Mouse (Mus musculus) heart, adult 2 months (tissue): Measurements from ENCODE around the gene Prcc. TPM values are rescaled to one million over a fixed set of nuclear protein-coding genes. Genes with fewer than 3 reads are reported as not detected.
"Not testable (repeated sequence)": the region's sequence is repeated elsewhere in the genome, so short reads cannot be mapped to it uniquely, and the experiment has no call there.

Experiments used
- DNase-seq, 2 experiments: peaks; one replicate each; pipeline ENCODE4 v3.0.0; 2021
- H3K27ac ChIP-seq: fragments of 200-600 bp; 2 replicates; pipeline ENCODE4 v1.8.1; 2022
- H3K27me3 ChIP-seq: fragments of 200-500 bp; 2 replicates; pipeline ENCODE4 v1.6.1; 2012; ENCODE audit warnings: mild to moderate bottlenecking, low read length, inconsistent platforms, mixed read lengths; ENCODE audit not compliant: control insufficient read depth, insufficient read depth
- H3K36me3 ChIP-seq: fragments of 200-500 bp; 2 replicates; pipeline ENCODE4 v1.6.1; 2012; ENCODE audit warnings: low read length, inconsistent platforms; ENCODE audit not compliant: control insufficient read depth, insufficient read depth
- H3K4me1 ChIP-seq: fragments of 200-500 bp; 2 replicates; pipeline ENCODE4 v1.6.1; 2011; ENCODE audit warnings: low read length; ENCODE audit not compliant: control insufficient read depth, insufficient read depth
- H3K4me3 ChIP-seq: fragments of 200-600 bp; 2 replicates; pipeline ENCODE4 v1.8.1; 2022
- H3K79me2 ChIP-seq: fragments of 200-500 bp; replicated peaks from 2 replicates; pipeline ENCODE4 v1.6.1; 2012; ENCODE audit warnings: mild to moderate bottlenecking, inconsistent platforms, low read length, moderate library complexity, mixed read lengths; ENCODE audit not compliant: control insufficient read depth, insufficient read depth
- H3K9ac ChIP-seq: fragments of 200-500 bp; 2 replicates; pipeline ENCODE4 v1.6.1; 2012; ENCODE audit warnings: low read depth, mild to moderate bottlenecking, control low read depth, inconsistent platforms, low read length, mixed read lengths
- CTCF ChIP-seq: fragments of 200-600 bp; IDR thresholded peaks from 2 replicates; pipeline ENCODE4 v1.8.1; 2022; ENCODE audit warnings: antibody characterized with exemption, mild to moderate bottlenecking, moderate library complexity
- EP300 ChIP-seq: fragments of 200-500 bp; IDR thresholded peaks from 2 replicates; pipeline ENCODE4 v1.6.1; 2011; ENCODE audit warnings: low read depth, low read length, control low read depth; ENCODE audit not compliant: insufficient read depth
- POLR2A ChIP-seq: fragments of 200-500 bp; IDR thresholded peaks from 2 replicates; pipeline ENCODE4 v1.6.1; 2011; ENCODE audit warnings: mild to moderate bottlenecking, low read depth, low read length, control low read depth; ENCODE audit not compliant: insufficient read depth
- WGBS: fragments of 180-500 bp; shearing (Covaris S2); methylation state at CpG from one replicate; pipeline ENCODE4 v1.1.7; 2018; 5-methylcytosine and 5-hydroxymethylcytosine counted together
- intact Hi-C: fragments of 180-260 bp; cut with DNase I; formaldehyde crosslinking; loops from one replicate; pipeline ENCODE4 v1.15.1; 2025
- polyA plus RNA-seq: library from polyadenylated mRNA; depleted of rRNA; stranded (reverse); fragments of >200 nt; gene quantifications from 2 replicates; pipeline ENCODE4 v1.2.3, GENCODE M21; 2012
- total RNA-seq, 2 experiments: library from RNA; stranded (reverse); gene quantifications; 2 replicates each; pipeline ENCODE4 v1.2.3; 2021

Prcc gene
- total and polyA plus RNA-seq, 3 experiments = 27.6 to 50.7 (median 46.7) TPM

DNA sequence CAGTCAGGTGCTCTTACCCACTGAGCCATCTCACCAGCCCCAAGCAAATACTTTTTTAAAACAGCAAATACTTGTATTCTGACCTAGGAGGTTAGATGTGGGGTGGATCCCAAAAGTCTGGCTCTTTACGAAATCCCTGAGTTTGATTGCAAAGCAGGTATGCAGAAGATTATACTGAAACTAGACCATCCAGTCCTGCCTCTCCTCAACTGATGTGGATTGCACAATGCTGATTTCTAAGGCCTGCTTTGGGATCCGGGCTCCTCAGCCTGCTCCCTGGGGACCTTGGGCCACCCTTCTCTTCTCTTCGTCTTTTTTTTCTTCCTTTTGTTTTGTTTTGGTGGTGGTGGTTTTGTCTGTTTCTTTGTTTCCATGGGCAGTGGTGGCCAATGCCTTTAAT, 6.1 kb upstream of the Prcc start:
- DNase-seq = no peak
- H3K27ac ChIP-seq = no peak overlapping the region
- WGBS = 67% methylated on average over 3 of the region's 3 CpGs
- TF ChIP-seq POLR2A (no peak), EP300 (no peak), CTCF (no peak)
- no peaks in the 10 kb centered on the region for H3K79me2 ChIP-seq
- H3K4me3 ChIP-seq = no peak overlapping the region
- no peak overlapping the region for H3K9ac ChIP-seq
- no peaks in the 10 kb centered on the region for H3K27me3 ChIP-seq
- H3K4me1 ChIP-seq = no peaks in the 10 kb centered on the region
- intact Hi-C loops = no loop called here
- H3K36me3 ChIP-seq = no peaks in the 10 kb centered on the region

DNA sequence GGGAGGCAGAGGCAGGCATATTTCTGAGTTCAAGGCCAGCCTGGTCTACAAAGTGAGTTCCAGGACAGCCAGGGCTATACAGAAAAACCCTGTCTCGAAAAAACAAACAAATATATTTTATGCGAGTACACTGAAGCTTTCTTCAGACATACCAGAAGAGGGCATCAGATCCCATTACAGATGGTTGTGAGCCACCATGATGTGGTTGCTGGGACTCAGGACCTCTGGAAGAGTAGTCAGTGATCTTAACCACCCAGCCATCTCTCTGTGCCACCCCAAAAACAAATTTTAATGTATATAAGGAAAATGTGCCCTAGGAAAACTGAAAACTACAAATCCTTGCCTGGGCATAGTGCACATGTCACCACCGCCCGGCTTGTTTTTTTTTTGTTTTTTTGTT, 2.0 kb upstream of the Prcc start:
- intact Hi-C loops = loop anchor here (1.0 to 2.0 kb wide), 2 partner anchors 19 to 31 kb away; partner anchors contain the start of genes Hdgf and Mrpl24
- not testable (repeated sequence) for H3K27ac ChIP-seq, H3K27me3 ChIP-seq, H3K79me2 ChIP-seq, DNase-seq, H3K9ac ChIP-seq, H3K4me1 ChIP-seq, H3K4me3 ChIP-seq
- 0 out of 2 replicates have a peak, but pooled peaks have one; percentile 12 for TF ChIP-seq CTCF
- WGBS = 79% methylated on average over 4 of the region's 4 CpGs
- H3K36me3 ChIP-seq = peaks cover 15% of the 10 kb centered on the region

- Histone ChIP-seq H3K27me3 (no peaks in the 10 kb centered on the region), H3K79me2 (peaks cover 7% of the 10 kb centered on the region), H3K4me1 (peaks cover 8% of the 10 kb centered on the region), H3K27ac (no peak overlapping the region), H3K36me3 (peaks cover 15% of the 10 kb centered on the region), H3K9ac (no peak overlapping the region), H3K4me3 (no peak overlapping the region)
- intact Hi-C loops = loop anchor here (1.0 to 2.0 kb wide), 2 partner anchors 32 to 44 kb away; partner anchors contain the start of genes Isg20l2, Mrpl24 and Rrnad1
- TF ChIP-seq CTCF (no peak), POLR2A (no peak), EP300 (no peak)
- 83% methylated on average over 6 of the region's 6 CpGs for WGBS
- DNase-seq = no peak
Observed at GRCm38 (mm10) chr3:87886416-87886815, 1.0 kb upstream of the Prcc start.

- intact Hi-C loops = loop anchor here (1.0 to 2.0 kb wide), 2 partner anchors 33 to 44 kb away; partner anchors contain the start of genes Isg20l2, Mrpl24 and Rrnad1
- peak in 1 of 2 experiments; percentile 56 for DNase-seq
- Histone ChIP-seq H3K4me3 (peak overlapping the region; percentile 61), H3K36me3 (peaks cover 17% of the 10 kb centered on the region), H3K27me3 (no peaks in the 10 kb centered on the region), H3K9ac (peak overlapping the region; percentile 67), H3K27ac (peak overlapping the region; percentile 72), H3K4me1 (peaks cover 8% of the 10 kb centered on the region), H3K79me2 (peaks cover 7% of the 10 kb centered on the region)
- TF ChIP-seq EP300 = no peak
- no peak for TF ChIP-seq POLR2A
- WGBS = 4% methylated on average over 10 of the region's 10 CpGs
Observed at GRCm38 (mm10) chr3:87886004-87886365, 577 bp upstream of the Prcc start.

DNA sequence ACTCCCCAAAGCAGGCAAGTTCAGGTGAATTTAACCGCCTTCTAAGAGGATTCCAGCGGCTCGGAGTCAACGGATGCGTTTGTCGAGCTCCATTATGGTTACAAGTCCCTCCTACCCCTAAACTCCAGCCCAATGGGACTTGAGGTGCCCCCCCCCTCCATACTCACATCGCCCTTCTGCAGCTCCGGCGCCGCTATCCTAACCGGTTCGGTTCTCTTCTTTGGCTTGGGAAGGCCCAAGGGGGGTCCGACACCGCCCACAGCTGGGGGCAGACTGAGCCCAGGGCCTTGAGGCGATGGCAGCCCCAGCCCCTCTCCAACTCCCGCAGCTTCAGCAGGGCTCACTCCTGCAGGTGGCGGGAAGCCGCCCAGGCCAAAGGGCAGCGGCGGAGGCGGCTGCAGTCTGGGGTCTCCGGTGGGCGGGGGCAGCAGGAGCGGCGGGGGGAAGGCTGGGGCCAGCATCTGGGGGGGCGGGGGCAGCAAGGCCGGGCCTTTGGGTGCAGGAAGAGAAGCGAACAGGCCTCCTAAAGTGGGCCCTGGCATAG, 628 bp downstream of the Prcc start:
- H3K27ac ChIP-seq = peak overlapping the region; percentile 94
- intact Hi-C loops = no loop called here
- no peaks in the 10 kb centered on the region for H3K27me3 ChIP-seq
- no peak for TF ChIP-seq POLR2A
- no peak for TF ChIP-seq CTCF
- peaks cover 8% of the 10 kb centered on the region for H3K4me1 ChIP-seq
- H3K9ac ChIP-seq = peak overlapping the region; percentile 92
- WGBS = under 1% methylated on average over 26 of the region's 28 CpGs
- peaks cover 7% of the 10 kb centered on the region for H3K79me2 ChIP-seq
- peak overlapping the region; percentile 89 for H3K4me3 ChIP-seq
- peaks cover 17% of the 10 kb centered on the region for H3K36me3 ChIP-seq
- peak in 1 of 2 experiments; percentile 58 for DNase-seq

- WGBS = 2% methylated on average over 3 of the region's 3 CpGs
- peaks cover 7% of the 10 kb centered on the region for H3K79me2 ChIP-seq
- no peak for TF ChIP-seq CTCF
- no peak for TF ChIP-seq EP300
- no peak for TF ChIP-seq POLR2A
- peaks cover 17% of the 10 kb centered on the region for H3K36me3 ChIP-seq
- intact Hi-C loops = no loop called here
- H3K4me1 ChIP-seq = peaks cover 8% of the 10 kb centered on the region
- H3K27ac ChIP-seq = peak overlapping the region; percentile 94
- no peak for DNase-seq
- peak overlapping the region; percentile 92 for H3K9ac ChIP-seq
- H3K4me3 ChIP-seq = peak overlapping the region; percentile 89
- H3K27me3 ChIP-seq = no peaks in the 10 kb centered on the region
Observed at GRCm38 (mm10) chr3:87884291-87884690, 1.1 kb downstream of the Prcc start.
